Mouse (Mus musculus) cortical plate, adult 2 months (tissue): ENCODE measurements at regions not wholly inside any gene's neighbourhood (a gene's known extent, or its start where the extent isn't known, plus 50 kb on each side); places are given as distances from the start of the nearest gene placed in this dataset.

Source experiments
- CTCF ChIP-seq: fragments of 200-500 bp; IDR thresholded peaks from 2 replicates; pipeline ENCODE4 v1.5.1; 2011; ENCODE audit warnings: mild to moderate bottlenecking, control low read depth, low read length; ENCODE audit not compliant: insufficient read depth; ENCODE audit errors: extremely low read depth
- POLR2A ChIP-seq: fragments of 200-500 bp; IDR thresholded peaks from 2 replicates; pipeline ENCODE4 v1.6.1; 2011; ENCODE audit warnings: mild to moderate bottlenecking, low read length, control low read depth; ENCODE audit not compliant: insufficient read depth; ENCODE audit errors: extremely low read depth

- TF ChIP-seq CTCF (no peak), POLR2A (no peak)
Observed at GRCm38 (mm10) chr5:91274411-91274810, 128.4 kb downstream of the Btc start.
